Mouse (Mus musculus) 3T3-L1 (cell line): ENCODE data around the gene Sipa1l2.

Source experiments
- DNase-seq: peaks from one replicate; pipeline ENCODE4 v3.0.0-alpha.2; 2015; ENCODE audit warnings: low read depth, low spot score

Gene Sipa1l2

GRCm38 (mm10) chr8:125569533-125570365 lies at the start of gene Sipa1l2:
Sipa1l2 (minus strand) TSS chr8:125569808.
- peak; percentile 87 for DNase-seq

- peak; percentile 67 for DNase-seq
Measured at GRCm38 (mm10) chr8:125618543-125619335, 49.1 kb upstream of the Sipa1l2 start.

GRCm38 (mm10) chr8:125616935-125617334 lies 47.3 kb upstream of the Sipa1l2 start:
- no peak for DNase-seq

- no peak for DNase-seq
Measured at GRCm38 (mm10) chr8:125616039-125616438, 46.4 kb upstream of the Sipa1l2 start.

- no peak for DNase-seq
Measured at GRCm38 (mm10) chr8:125613552-125613951, 43.9 kb upstream of the Sipa1l2 start.

- DNase-seq = no peak
Measured at GRCm38 (mm10) chr8:125611799-125612560, 42.4 kb upstream of the Sipa1l2 start.

GRCm38 (mm10) chr8:125611024-125611798 lies 41.6 kb upstream of the Sipa1l2 start:
- DNase-seq = no peak

GRCm38 (mm10) chr8:125609737-125610136 lies 40.1 kb upstream of the Sipa1l2 start:
- DNase-seq = no peak

GRCm38 (mm10) chr8:125607714-125608223 lies 38.2 kb upstream of the Sipa1l2 start:
- DNase-seq = no peak

- DNase-seq = no peak
Measured at GRCm38 (mm10) chr8:125606937-125607336, 37.3 kb upstream of the Sipa1l2 start.

- DNase-seq = peak; percentile 48
Measured at GRCm38 (mm10) chr8:125604817-125605512, 35.4 kb upstream of the Sipa1l2 start.

- no peak for DNase-seq
Measured at GRCm38 (mm10) chr8:125604213-125604816, 34.7 kb upstream of the Sipa1l2 start.

- DNase-seq = no peak
Measured at GRCm38 (mm10) chr8:125603312-125603840, 33.8 kb upstream of the Sipa1l2 start.

GRCm38 (mm10) chr8:125600033-125600686 lies 30.6 kb upstream of the Sipa1l2 start:
- no peak for DNase-seq

- peak; percentile 93 for DNase-seq
Measured at GRCm38 (mm10) chr8:125595571-125596508, 26.2 kb upstream of the Sipa1l2 start.

GRCm38 (mm10) chr8:125590363-125590762 lies 20.8 kb upstream of the Sipa1l2 start:
- no peak for DNase-seq

- DNase-seq = no peak
Measured at GRCm38 (mm10) chr8:125586587-125586986, 17.0 kb upstream of the Sipa1l2 start.

GRCm38 (mm10) chr8:125584276-125584675 lies 14.7 kb upstream of the Sipa1l2 start:
- no peak for DNase-seq
